Mouse (Mus musculus) Patski (cell line): ENCODE results near the gene Scd4. TPM values are rescaled to one million over a fixed set of nuclear protein-coding genes. Genes with fewer than 3 reads are reported as not detected.

ENCODE experiments used
- ATAC-seq: fragments of 100-300 bp; one replicate; pipeline ENCODE4 v1.8.0; 2021
- CTCF ChIA-PET: fragments of 350-600 bp; sonication (Branson Sonifier 250); formaldehyde crosslinking; loops from one replicate; lab custom pipeline; 2022; ENCODE audit warnings: inconsistent platforms; lab: Charles Lee
- POLR2A ChIA-PET: fragments of 350-600 bp; sonication (Branson Sonifier 250); formaldehyde crosslinking; loops from one replicate; lab custom pipeline; 2022; ENCODE audit warnings: antibody characterized with exemption, inconsistent platforms; lab: Charles Lee
- DNase-seq: peaks from one replicate; pipeline ENCODE4 v3.0.0-alpha.2; 2011; ENCODE audit warnings: low read depth, low spot score
- H3K27me3 ChIP-seq: fragments of 371-371 bp; one replicate; pipeline ENCODE4 v1.5.1; 2021
- CTCF ChIP-seq: fragments of 100-300 bp; IDR thresholded peaks from one replicate; pipeline ENCODE4 v1.5.1; 2021
- in situ Hi-C: fragments of 300-500 bp; cut with MboI; formaldehyde crosslinking; loops from 3 replicates; pipeline ENCODE4 v1.11.1; 2018; ENCODE audit warnings: low pct_unique_long_range_greater_than_20kb, mixed read lengths
- polyA plus RNA-seq: library from polyadenylated mRNA; unstranded; gene quantifications from one replicate; pipeline ENCODE4 v1.2.3, GENCODE M21; 2021

The Scd4 gene
- polyA plus RNA-seq, 1 experiment from 2014 or later = 0.09 TPM

DNA sequence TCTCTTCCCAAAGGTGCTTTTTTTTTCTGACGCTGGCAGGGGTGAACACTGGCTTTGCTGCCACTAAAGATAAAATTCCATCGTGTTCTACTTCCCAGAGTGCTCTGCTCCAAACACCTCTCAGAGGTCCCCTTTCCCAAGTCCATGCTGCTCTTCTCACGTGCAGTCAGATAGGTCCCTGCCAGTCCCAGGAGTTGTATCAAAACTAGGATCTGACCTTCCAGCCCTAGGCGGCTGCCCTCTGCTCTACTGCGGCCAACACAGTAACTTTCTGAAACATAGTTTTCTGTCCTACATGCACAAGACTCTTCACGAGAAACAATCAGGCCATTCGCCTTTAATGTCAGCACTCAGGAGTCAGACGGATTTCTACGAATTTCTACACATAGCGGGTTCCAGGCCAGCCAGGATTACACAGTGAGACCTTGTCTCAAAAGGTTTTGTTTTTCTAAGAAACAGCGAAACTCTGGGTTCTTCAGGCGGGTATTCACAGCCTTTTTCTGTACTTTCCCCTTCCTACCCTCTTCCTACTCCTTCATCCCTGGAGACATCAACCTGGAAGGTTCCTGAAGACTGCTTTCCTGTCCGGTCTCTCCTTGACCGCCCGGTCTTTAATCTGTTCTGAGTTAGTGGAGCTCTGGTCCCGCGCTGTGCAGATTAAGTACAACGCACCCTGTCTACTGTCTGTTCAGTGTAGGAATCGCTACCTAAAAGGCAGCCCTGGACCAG is 55.0 kb downstream of the Scd4 start:
- ATAC-seq = no peak
- POLR2A ChIA-PET = no interaction called here

DNA sequence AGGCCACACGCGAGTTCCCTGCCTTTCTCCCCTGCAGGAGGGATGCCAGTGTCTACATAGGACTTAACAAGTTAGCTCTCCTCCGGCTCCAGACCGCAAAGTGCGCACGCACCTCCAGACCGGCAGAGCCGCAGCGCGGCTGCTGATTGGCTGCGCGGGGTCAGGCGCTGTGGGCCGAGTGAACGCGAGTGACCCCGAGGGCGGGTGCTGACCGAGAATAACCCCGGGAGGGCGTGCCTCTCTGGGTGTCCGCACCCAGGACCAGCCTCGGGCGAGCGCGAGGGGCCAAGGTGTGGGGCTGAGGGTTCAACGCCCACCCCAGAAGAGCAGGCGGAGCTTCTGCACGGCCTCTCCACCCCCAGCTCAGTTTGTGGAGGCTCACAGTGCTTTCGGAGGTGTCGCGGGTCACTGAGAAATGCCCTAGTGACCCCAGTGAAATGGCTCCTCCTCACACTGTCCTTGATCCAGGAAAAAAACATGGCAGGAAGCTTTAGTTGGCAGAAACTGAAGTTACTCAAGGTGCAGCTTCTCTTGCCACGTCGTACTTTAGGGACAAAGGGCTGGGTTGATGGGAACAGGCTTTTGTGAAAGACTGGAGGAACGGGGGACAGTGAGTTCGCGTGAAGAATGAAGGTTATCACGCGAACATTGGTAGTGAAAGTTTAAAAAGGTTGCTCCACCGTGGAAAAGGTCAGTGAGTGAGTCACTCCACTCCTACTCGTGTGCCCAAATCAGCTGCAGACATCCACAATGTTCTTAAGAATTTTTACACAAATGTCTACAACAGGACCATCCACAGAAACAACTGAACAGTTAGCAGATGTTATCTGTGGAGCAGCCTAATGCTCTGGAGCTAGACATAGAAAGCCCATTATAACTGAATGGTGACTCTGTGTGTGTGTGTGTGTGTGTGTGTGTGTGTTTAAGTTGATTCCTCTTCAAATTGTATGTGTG is 55.9 kb downstream of the Scd4 start:
- no peaks in the 10 kb centered on the region for H3K27me3 ChIP-seq
- DNase-seq (no peak), ATAC-seq (no peak)
- TF ChIP-seq CTCF = no peak
- CTCF ChIA-PET = no interaction called here
- POLR2A ChIA-PET = no interaction called here
- in situ Hi-C loops = no loop called here

More for the DNA sequence above, 55.0 kb downstream of the Scd4 start:
- in situ Hi-C loops = no loop called here
- CTCF ChIA-PET = interaction anchor here (1.4 kb wide), 1 partner anchor 12 kb away, joined by 3 read pairs; no protein-coding TSS in a partner anchor
- no peak for DNase-seq
- TF ChIP-seq CTCF = no peak
- no peaks in the 10 kb centered on the region for H3K27me3 ChIP-seq

DNA sequence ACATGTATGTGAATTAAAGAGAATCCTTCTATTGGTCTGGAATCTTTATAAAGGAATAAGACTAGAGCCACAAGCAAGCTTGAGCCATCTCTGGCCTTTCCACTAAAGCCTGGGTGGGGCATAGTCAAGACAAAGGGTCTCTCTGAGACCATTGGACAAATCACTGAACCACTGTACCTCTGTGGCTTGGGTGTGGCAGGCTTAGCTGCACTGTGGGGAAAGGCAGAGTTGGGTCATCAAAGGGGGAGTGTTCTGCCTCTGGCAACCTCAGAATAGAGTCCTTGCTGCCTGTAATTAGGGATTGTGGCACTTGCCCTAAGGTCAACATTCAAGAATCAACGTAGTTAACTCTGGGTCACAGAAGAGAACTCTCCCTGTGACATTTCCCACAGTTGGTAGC is 56.6 kb downstream of the Scd4 start:
- DNase-seq = no peak
- CTCF ChIA-PET = no interaction called here
- no peak for ATAC-seq
- in situ Hi-C loops = no loop called here
- H3K27me3 ChIP-seq = no peaks in the 10 kb centered on the region
- POLR2A ChIA-PET = no interaction called here
- TF ChIP-seq CTCF = no peak

DNA sequence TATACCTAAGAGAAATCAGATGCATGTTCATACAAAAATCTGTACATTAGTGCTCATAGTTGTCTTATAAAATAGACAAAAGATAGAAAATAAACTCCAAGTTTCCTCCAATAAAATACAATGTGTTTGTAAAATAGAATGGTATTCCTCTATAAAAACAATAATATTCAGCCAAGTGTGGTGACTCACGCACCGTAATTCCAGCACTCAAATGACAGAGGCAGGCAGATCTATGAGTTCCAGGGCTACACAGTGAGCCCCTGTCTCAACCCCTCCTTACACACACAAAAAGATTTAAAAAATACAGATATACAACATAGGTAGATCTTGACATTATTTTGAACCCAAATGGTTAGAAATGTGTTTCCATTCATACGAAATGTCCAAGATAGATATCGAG is 59.0 kb downstream of the Scd4 start:
- H3K27me3 ChIP-seq = peaks cover 14% of the 10 kb centered on the region
- CTCF ChIA-PET = interaction anchor here (1.3 kb wide), 1 partner anchor 27 kb away, joined by 4 read pairs; no protein-coding TSS in a partner anchor
- TF ChIP-seq CTCF = no peak
- ATAC-seq (no peak), DNase-seq (no peak)
- POLR2A ChIA-PET = no interaction called here
- in situ Hi-C loops = no loop called here

DNA sequence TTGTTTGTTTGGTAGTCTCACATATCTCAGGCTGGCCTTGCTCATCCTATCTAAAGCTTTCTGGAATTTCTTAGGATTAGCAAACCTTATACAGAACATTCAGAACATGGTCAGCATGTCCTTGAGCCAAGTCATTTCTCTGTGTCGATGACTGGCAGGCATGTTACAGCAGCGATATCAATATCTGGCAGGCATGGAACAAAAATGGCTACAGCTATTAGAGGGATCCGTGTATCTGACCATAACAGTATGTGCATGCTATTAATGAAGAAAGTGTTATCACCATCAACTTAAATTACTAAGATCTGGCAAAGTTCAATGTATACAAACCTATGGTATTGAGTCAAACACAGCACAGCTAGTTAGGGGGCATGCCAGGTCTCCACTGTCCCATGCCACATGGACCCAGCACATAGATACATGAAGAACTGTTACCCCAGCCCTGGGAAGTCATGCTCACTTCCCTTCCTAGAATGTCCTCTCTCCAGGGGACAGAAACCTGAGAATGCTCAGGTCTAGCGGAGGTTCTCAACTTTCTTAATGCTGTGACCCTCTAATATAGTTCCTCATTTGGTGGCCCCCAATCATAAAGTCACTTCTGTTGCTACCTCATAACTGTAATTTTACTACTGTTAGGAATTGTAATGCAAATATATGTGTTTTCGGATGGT is 59.6 kb downstream of the Scd4 start:
- ChIA-PET POLR2A (no interaction called here), CTCF (interaction anchor here (1.3 kb wide), 1 partner anchor 26 kb away, joined by 4 read pairs; no protein-coding TSS in a partner anchor)
- H3K27me3 ChIP-seq = peaks cover 19% of the 10 kb centered on the region
- in situ Hi-C loops = no loop called here
- DNase-seq = no peak
- ATAC-seq = no peak
- TF ChIP-seq CTCF = no peak

DNA sequence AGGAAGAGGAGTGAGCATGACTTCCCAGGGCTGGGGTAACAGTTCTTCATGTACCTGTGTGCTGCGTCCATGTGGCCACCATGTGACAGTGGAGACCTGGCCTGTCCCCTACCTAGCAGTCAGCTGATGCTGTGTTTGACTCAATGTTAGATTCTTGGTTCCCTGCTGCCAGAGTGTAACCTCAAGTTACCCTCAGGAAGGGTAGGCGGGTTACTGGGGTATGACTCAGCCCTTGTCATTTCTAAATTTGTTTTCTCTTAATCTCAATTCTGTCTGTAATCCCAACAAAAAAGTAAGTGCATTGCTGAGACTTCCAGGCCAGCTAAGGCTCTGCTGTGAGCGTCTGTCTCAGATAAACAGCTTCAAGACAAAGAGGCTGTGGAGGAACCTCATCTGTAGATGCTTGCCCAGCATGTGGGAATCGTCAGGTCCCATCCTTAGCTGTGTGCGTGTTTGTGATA is 61.1 kb downstream of the Scd4 start:
- DNase-seq (no peak), ATAC-seq (no peak)
- in situ Hi-C loops = no loop called here
- ChIA-PET POLR2A (no interaction called here), CTCF (no interaction called here)
- H3K27me3 ChIP-seq = peaks cover 33% of the 10 kb centered on the region
- no peak for TF ChIP-seq CTCF

DNA sequence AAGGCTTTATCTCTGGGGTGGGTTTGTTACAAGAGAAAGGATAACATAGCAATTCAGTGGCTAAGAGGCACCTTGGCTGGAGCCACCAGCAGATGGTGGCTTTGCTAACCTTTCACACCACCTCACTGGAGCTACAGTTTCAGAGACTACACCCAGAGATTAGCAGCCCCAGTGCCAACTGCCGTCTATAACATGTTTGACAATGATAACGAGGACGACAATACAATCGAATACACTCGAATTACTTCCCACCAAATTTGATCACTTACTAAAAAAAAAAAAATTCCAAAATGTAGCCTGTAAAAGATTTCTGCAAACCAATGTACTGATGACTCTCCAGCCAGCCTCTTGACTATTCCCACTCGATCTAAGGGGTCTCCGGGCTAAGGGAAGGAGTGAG is 62.1 kb downstream of the Scd4 start:
- no peak for DNase-seq
- no peak for TF ChIP-seq CTCF
- CTCF ChIA-PET = interaction anchor here (0.9 to 1.7 kb wide), 2 partner anchors 10 to 15 kb away, joined by 4 to 5 read pairs; no protein-coding TSS in a partner anchor
- H3K27me3 ChIP-seq = peaks cover 42% of the 10 kb centered on the region
- ATAC-seq = no peak
- POLR2A ChIA-PET = no interaction called here
- in situ Hi-C loops = no loop called here

Other genes with a start within 250 kb of the Scd4 start
- gene Chuk, start 225.6 kb upstream of the Scd4 start, polyA plus RNA-seq = 62.1 TPM
- 21.9 TPM for gene Cwf19l1, start 197.2 kb upstream of the Scd4 start, polyA plus RNA-seq
- gene Bloc1s2, start 186.6 kb upstream of the Scd4 start, polyA plus RNA-seq = 71.1 TPM
- 0.03 TPM for gene Pkd2l1, start 140.7 kb upstream of the Scd4 start, polyA plus RNA-seq
- 0.05 TPM for gene Scd3, start 129.8 kb upstream of the Scd4 start, polyA plus RNA-seq
- 152 TPM for gene Scd2, start 39.4 kb upstream of the Scd4 start, polyA plus RNA-seq
- gene Scd1, start 74.8 kb downstream of the Scd4 start, polyA plus RNA-seq = 2.4 TPM
- gene Wnt8b, start 160.4 kb downstream of the Scd4 start, polyA plus RNA-seq = 0.15 TPM
- 0.83 TPM for gene Sec31b, start 212.8 kb downstream of the Scd4 start, polyA plus RNA-seq
- gene Gm20538, start 219.7 kb downstream of the Scd4 start, polyA plus RNA-seq = not detected
- 681 TPM for gene Ndufb8, start 222.3 kb downstream of the Scd4 start, polyA plus RNA-seq
- 25.1 TPM for gene Hif1an, start 229.8 kb downstream of the Scd4 start, polyA plus RNA-seq